Mouse (Mus musculus): ENCODE results near the gene Rnf150.

DNA sequence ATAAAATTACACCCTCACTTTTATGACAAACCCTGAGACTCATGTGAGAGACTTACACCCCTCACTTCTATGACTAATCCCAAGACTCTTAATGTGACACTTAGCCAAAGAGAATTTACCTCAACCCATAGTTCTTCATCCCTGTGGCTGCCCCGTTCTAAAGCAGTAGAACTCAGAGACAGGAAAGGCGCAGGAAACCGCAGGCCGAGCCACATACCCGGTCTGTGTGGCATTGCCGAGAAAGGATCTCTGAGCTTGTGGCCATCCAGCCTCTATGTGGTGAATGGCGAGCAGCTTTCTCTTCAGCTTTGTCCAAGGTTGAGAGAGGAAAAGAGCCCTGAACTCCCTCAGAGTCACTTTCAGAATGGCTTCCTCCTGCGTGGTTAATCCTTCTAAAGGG is 223.5 kb downstream of the Rnf150 start:
- TF ChIP-seq POLR2A (IDR thresholded peaks at IDR 0.05; ENCODE audit: control insufficient read depth in 1 of 2, insufficient read depth in 1 of 2, low read depth in 1 of 2, low read length in 2 of 2, poor library complexity in 1 of 2) = no peak
- TF ChIP-seq MYC (IDR thresholded peaks at IDR 0.05; ENCODE audit: low read depth, low read length) = no peak
- TF ChIP-seq RAD21 (IDR thresholded peaks at IDR 0.05; ENCODE audit: low read depth, low read length) = no peak
- no peak for TF ChIP-seq MAX (IDR thresholded peaks at IDR 0.05; ENCODE audit: low read length)
- no peak for TF ChIP-seq CTCF (IDR thresholded peaks at IDR 0.05 in 2 of 3, conservative IDR thresholded peaks at IDR 0.05 in 1 of 3; ENCODE audit: control insufficient read depth in 1 of 3, insufficient read depth in 1 of 3, low read depth in 2 of 3, low read length in 3 of 3, poor library complexity in 1 of 3, severe bottlenecking in 1 of 3)
- TF ChIP-seq JUND (IDR thresholded peaks at IDR 0.05; ENCODE audit: low read depth, low read length) = no peak
- TF ChIP-seq SMC3 (IDR thresholded peaks at IDR 0.05; ENCODE audit: low read depth, low read length) = no peak
- no peak for TF ChIP-seq ZNF384 (IDR thresholded peaks at IDR 0.05; ENCODE audit: low read depth, low read length)

All from MEL (cell line).